Mouse (Mus musculus): ENCODE results near the gene Catsper2. TPM values are rescaled to one million over a fixed set of nuclear protein-coding genes. Genes with fewer than 3 reads are reported as not detected.
A peak's percentile ranks its signal among the peaks of the same experiment; 100 is the strongest.

The Catsper2 gene
- total RNA-seq (2014; fragmentation: Nextera tagmentation), result 0.44 and 3.3 TPM in 2 replicates
- total RNA-seq (2017), result 0.56 and 1.3 TPM in 2 replicates

- ATAC-seq (replicated peaks; ENCODE audit: low FRiP score, low TSS enrichment, poor library complexity, severe bottlenecking), result peak; percentile 88
Observed at GRCm38 (mm10) chr2:121413387-121414042, at the start of gene Catsper2, which contains the start of gene Pdia3. Catsper2 (minus strand) TSS chr2:121413792. Pdia3 (plus strand) TSS chr2:121413775.

- ATAC-seq (replicated peaks; ENCODE audit: low FRiP score, low TSS enrichment, poor library complexity, severe bottlenecking), result no peak
Observed at GRCm38 (mm10) chr2:121460071-121460470, 46.5 kb upstream of the Catsper2 start.

- ATAC-seq (replicated peaks; ENCODE audit: low FRiP score, low TSS enrichment, poor library complexity, severe bottlenecking), result peak; percentile 97
Observed at GRCm38 (mm10) chr2:121456692-121457642, 43.4 kb upstream of the Catsper2 start, which contains the start of gene Serinc4. Serinc4 (minus strand) TSS chr2:121456781.

- ATAC-seq (replicated peaks; ENCODE audit: low FRiP score, low TSS enrichment, poor library complexity, severe bottlenecking), result no peak
Observed at GRCm38 (mm10) chr2:121455534-121455933, 41.9 kb upstream of the Catsper2 start.

DNA sequence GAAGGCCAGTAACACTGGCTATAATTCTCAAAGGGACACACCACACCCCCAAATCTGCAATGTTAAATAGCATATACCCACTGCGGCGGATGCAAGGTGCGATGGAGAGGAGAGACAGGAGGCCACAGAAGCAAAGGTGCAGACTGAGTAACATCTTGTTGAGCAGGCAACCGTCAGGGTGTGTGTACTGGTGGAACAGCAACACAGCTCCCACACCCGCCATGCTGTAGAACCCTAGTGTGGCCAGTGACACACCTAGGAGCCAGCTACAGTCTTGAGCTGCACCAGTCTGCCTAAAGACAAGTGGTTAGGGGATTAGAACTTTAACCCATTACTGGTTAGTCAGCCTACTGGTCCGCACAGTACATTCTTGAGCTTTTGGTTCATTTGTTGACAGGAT, 40.3 kb upstream of the Catsper2 start:
- ATAC-seq (replicated peaks; ENCODE audit: low FRiP score, low TSS enrichment, poor library complexity, severe bottlenecking), result no peak

GRCm38 (mm10) chr2:121452990-121453389, 39.4 kb upstream of the Catsper2 start, which contains the start of gene Hypk:
Hypk (plus strand) TSS chr2:121453290.
- ATAC-seq (replicated peaks; ENCODE audit: low FRiP score, low TSS enrichment, poor library complexity, severe bottlenecking), result no peak

DNA sequence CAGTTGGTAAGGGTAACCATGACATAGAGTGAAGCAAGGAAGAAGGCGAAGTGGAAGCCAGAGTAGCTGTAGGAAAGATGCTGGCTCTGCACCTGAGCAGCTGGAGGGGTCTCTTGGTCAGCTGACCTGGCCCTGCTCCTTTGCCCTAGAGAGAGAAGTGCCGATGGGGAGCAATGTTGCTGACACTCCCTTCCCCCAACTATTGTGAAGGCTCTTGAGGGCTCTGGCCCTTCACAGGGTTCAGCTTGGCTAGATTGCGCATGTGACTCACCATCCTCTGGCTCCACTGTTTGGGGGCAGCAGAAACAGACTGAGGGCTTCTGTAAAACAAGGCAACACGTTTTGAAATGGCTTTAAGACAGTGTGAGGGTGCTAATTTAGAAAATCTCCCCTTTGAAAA, 38.8 kb upstream of the Catsper2 start:
- no peak for ATAC-seq (replicated peaks; ENCODE audit: low FRiP score, low TSS enrichment, poor library complexity, severe bottlenecking)

- no peak for ATAC-seq (replicated peaks; ENCODE audit: low FRiP score, low TSS enrichment, poor library complexity, severe bottlenecking)
Observed at GRCm38 (mm10) chr2:121450093-121450492, 36.5 kb upstream of the Catsper2 start.

GRCm38 (mm10) chr2:121449545-121450011, 36.0 kb upstream of the Catsper2 start:
- no peak for ATAC-seq (replicated peaks; ENCODE audit: low FRiP score, low TSS enrichment, poor library complexity, severe bottlenecking)

DNA sequence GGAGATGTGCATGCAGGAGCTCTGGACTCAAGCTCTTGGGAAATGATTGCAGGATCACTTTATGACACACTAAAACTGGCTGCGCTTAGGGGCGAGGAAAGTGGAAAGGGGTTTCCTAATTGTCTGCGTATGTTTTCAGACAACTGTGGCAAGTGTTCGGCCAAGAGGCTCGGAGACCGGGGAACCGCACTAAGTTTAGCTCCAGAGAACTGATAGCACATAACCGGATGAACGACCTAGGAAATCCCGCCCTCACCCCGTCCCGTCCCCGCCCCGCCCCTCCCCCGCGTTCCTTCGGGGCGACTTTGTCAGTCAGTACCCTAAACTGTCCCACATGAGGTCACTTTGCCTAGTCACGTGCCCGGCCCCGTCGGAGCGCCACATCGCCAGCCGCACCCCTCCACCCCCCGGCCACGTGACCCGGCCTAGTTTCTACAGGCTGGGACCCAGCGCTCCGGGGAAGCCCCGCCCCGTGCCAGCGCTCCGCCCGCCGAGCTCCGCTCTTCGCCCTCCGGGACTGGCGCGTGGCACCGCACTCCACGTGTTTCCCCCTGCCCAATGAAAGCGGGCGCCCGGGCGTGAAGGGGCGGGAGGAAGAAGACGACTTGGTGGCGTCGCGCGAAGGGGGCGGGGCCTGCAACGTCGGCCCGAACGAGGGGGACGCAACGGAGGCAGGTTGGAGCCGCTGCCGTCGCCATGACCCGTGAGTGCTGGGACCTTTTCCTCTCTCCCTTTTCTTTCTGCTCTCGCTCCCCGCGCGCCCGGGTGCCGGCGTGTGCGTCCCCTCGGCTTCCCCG, 35.3 kb upstream of the Catsper2 start, which contains the start of gene Serf2:
Gene Serf2 (plus strand): TSS at position 457 of the 797 bp plus-strand sequence.
- ATAC-seq (replicated peaks; ENCODE audit: low FRiP score, low TSS enrichment, poor library complexity, severe bottlenecking), result peak; percentile 95

DNA sequence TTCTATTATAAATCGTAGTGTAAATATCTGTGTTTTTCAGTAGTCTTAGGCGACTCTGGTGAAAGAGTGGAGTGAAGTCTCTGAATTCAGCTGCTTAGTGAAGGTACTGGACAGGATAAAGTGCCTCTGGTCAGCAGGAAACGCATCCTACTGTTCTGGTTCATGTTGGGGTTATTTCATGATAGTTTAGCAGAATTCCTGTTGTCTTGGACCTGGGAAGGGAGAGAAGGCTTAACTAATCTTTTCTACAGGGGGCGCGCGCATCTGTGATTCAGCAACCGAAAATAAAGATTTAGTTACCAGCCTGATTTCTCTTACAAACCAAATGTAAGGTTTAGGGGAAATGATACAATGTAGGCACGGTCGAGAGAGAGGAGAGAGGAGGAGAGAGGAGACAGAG, 34.5 kb upstream of the Catsper2 start:
- ATAC-seq (replicated peaks; ENCODE audit: low FRiP score, low TSS enrichment, poor library complexity, severe bottlenecking), result no peak

- ATAC-seq (replicated peaks; ENCODE audit: low FRiP score, low TSS enrichment, poor library complexity, severe bottlenecking), result no peak
Observed at GRCm38 (mm10) chr2:121447006-121447405, 33.4 kb upstream of the Catsper2 start.

- no peak for ATAC-seq (replicated peaks; ENCODE audit: low FRiP score, low TSS enrichment, poor library complexity, severe bottlenecking)
Observed at GRCm38 (mm10) chr2:121446506-121446905, 32.9 kb upstream of the Catsper2 start.

DNA sequence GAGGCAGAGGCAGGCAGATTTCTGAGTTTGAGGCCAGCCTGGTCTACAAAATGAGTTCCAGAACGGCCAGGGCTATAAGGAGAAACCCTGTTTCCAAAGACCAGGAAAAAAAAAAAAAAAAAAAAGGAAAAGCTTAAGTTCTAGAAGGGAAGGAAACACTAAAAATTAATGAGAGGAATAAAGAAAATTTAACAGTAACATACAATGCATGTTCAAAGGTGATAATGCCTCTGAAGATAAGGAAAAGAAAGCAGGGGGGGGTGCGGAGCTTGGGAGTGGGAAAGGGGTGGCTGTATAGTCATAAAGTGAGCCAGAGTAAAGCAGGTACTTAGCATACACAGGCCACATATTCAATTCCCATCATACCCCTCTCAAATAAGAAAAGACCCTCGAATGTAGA, 31.5 kb upstream of the Catsper2 start:
- no peak for ATAC-seq (replicated peaks; ENCODE audit: low FRiP score, low TSS enrichment, poor library complexity, severe bottlenecking)

DNA sequence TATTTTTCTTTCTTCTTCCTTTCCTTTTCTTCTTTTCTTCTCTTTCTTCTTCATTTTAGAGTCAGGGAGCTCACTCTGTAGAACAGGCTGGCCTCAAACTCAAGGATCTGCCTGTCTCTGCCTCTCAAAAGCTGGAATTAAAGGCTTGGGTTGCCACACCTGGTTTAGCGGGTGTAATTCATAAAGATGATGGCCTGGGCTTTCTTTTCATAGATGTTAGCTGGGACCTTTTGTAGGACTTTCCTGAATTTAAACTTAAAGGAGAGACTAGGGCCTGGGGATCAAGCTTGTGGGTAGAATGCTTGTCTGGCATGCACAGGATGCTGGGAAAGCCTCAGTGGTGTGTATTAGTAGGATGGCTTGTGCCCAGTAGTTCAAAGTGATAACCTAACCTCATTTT, 30.6 kb upstream of the Catsper2 start, which contains the start of gene Ell3:
Gene Ell3 (minus strand): TSS at position 101 of the 400 bp plus-strand sequence.
- no peak for ATAC-seq (replicated peaks; ENCODE audit: low FRiP score, low TSS enrichment, poor library complexity, severe bottlenecking)

GRCm38 (mm10) chr2:121443068-121443349, 29.4 kb upstream of the Catsper2 start:
- 0 out of 2 replicates have a peak, but pooled peaks have one; percentile 12 for ATAC-seq (replicated peaks; ENCODE audit: low FRiP score, low TSS enrichment, poor library complexity, severe bottlenecking)

DNA sequence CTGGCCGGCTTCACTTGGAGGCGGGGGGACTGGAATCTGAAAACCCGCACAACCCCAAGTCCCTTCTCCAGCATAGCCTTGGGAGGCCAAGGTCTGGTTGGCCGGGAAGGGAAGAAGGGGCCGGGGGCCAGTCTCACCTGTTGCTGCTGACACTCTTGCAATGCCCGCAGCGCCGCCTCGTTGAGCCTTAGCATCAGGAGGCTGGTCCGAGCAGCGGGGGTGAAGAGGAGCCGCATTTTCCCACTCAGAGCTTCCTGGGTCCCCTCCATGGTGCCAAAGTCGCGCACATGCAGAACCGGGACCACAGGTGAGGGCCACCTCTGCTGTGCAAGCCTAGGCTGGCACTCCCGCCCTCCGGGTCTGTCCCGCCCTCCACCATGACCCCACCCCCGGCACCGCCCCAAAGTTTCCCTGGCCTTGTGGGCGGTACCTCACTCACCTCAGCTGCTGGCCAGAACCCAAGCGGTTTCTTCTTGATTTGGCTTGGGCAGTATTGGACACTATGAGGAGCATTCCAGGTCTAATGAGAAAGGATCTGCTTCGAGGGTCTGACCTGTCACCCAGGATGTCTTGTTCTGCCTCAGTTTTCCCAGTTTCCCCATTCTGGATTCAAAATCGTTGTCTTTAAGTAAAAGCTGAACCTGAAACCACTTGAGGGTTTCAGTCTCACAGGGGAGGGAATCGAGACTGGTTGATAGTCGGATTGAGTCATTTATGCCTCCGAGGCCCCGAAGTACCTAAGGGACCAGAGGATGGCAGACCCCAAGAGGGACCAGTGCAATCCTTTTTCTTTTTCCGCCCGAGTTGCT, 28.9 kb upstream of the Catsper2 start:
- peak; percentile 85 for ATAC-seq (replicated peaks; ENCODE audit: low FRiP score, low TSS enrichment, poor library complexity, severe bottlenecking)

GRCm38 (mm10) chr2:121441800-121442199, 28.2 kb upstream of the Catsper2 start:
- no peak for ATAC-seq (replicated peaks; ENCODE audit: low FRiP score, low TSS enrichment, poor library complexity, severe bottlenecking)

Data from megakaryocyte-erythroid progenitor cell, adult 5-6 weeks (primary cell).